Mouse (Mus musculus): ENCODE measurements around the gene Eif4e2. TPM values are rescaled to one million over a fixed set of nuclear protein-coding genes. Genes with fewer than 3 reads are reported as not detected.
A peak's percentile ranks its signal among the peaks of the same experiment; 100 is the strongest.

The Eif4e2 gene
- polyA plus RNA-seq, 1 experiment from 2014 or later, result 167 TPM

DNA sequence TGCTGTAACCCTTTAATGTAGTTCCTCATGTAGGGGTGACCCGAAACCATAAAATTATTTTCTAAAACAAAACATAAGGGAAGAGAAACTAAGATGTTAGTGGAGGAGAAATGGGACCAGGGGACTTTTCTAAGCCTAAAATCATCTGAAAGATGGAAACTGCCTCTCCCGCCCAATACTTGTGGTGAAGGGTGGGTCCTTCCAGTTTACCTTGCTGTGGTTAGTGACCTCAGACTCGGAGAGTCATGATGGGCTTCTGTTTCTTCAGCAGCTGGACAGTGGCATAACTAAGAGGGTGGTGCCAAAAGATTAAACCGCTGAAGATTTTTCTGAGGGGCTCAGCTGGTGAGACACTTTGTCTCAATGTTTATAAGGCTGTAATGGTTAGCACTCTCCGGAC lies 66.6 kb downstream of the Eif4e2 start:
- ATAC-seq (ENCODE audit: insufficient number of reproducible peaks, insufficient read depth, low FRiP score, low TSS enrichment, low read depth), result no peak

GRCm38 (mm10) chr1:87281599-87282412 lies 68.1 kb downstream of the Eif4e2 start:
- WGBS, result 20% methylated on average over 20 of the region's 20 CpGs
- no peak overlapping the region for H3K4me3 ChIP-seq
- H3K4me1 ChIP-seq, result peaks cover 3% of the 10 kb centered on the region; the same call in 1 of the 2 replicates
- H3K27ac ChIP-seq, result no peak overlapping the region
- ATAC-seq (ENCODE audit: insufficient number of reproducible peaks, insufficient read depth, low FRiP score, low TSS enrichment, low read depth), result no peak
- no peaks in the 10 kb centered on the region for H3K36me3 ChIP-seq
- H3K27me3 ChIP-seq, result no peaks in the 10 kb centered on the region
- H3K9me3 ChIP-seq, result no peaks in the 10 kb centered on the region
- 0 out of 2 replicates have a peak overlapping the region, but pooled peaks have one; percentile 32 for H3K9ac ChIP-seq
- H3K4me2 ChIP-seq, result peak overlapping the region; percentile 20; the same call in 1 of the 2 replicates

More for the DNA sequence above, 66.6 kb downstream of the Eif4e2 start:
- peaks cover 3% of the 10 kb centered on the region; the same call in 1 of the 2 replicates for H3K4me1 ChIP-seq
- H3K9ac ChIP-seq, result no peak overlapping the region
- H3K27me3 ChIP-seq, result no peaks in the 10 kb centered on the region
- WGBS, result 84% methylated on average over 5 of the region's 5 CpGs
- H3K9me3 ChIP-seq, result no peaks in the 10 kb centered on the region
- no peaks in the 10 kb centered on the region for H3K36me3 ChIP-seq
- no peak overlapping the region for H3K4me3 ChIP-seq
- no peak overlapping the region for H3K27ac ChIP-seq
- no peak overlapping the region for H3K4me2 ChIP-seq

GRCm38 (mm10) chr1:87282413-87282788 lies 68.7 kb downstream of the Eif4e2 start:
- no peaks in the 10 kb centered on the region for H3K36me3 ChIP-seq
- no peak overlapping the region for H3K4me3 ChIP-seq
- no peaks in the 10 kb centered on the region for H3K9me3 ChIP-seq
- H3K4me2 ChIP-seq, result no peak overlapping the region
- ATAC-seq (ENCODE audit: insufficient number of reproducible peaks, insufficient read depth, low FRiP score, low TSS enrichment, low read depth), result no peak
- H3K4me1 ChIP-seq, result peaks cover 3% of the 10 kb centered on the region; the same call in 1 of the 2 replicates
- H3K27ac ChIP-seq, result no peak overlapping the region
- H3K27me3 ChIP-seq, result no peaks in the 10 kb centered on the region
- 73% methylated on average over 6 of the region's 6 CpGs for WGBS
- H3K9ac ChIP-seq, result no peak overlapping the region

- Histone ChIP-seq H3K9ac (no peak overlapping the region), H3K4me1 (peaks cover 3% of the 10 kb centered on the region; the same call in 1 of the 2 replicates), H3K27me3 (no peaks in the 10 kb centered on the region), H3K9me3 (no peaks in the 10 kb centered on the region), H3K27ac (no peak overlapping the region), H3K36me3 (no peaks in the 10 kb centered on the region), H3K4me2 (no peak overlapping the region), H3K4me3 (no peak overlapping the region)
- 88% methylated on average over 10 of the region's 10 CpGs for WGBS
- no peak for ATAC-seq (ENCODE audit: insufficient number of reproducible peaks, insufficient read depth, low FRiP score, low TSS enrichment, low read depth)
Measured at GRCm38 (mm10) chr1:87283410-87283960, 69.8 kb downstream of the Eif4e2 start.

GRCm38 (mm10) chr1:87287105-87287504 lies 73.4 kb downstream of the Eif4e2 start:
- no peak overlapping the region for H3K4me2 ChIP-seq

More at GRCm38 (mm10) chr1:87287105-87287504, 73.4 kb downstream of the Eif4e2 start:
- ATAC-seq (ENCODE audit: insufficient number of reproducible peaks, insufficient read depth, low FRiP score, low TSS enrichment, low read depth), result no peak
- Histone ChIP-seq H3K9ac (no peak overlapping the region), H3K4me3 (no peak overlapping the region), H3K4me1 (no peaks in the 10 kb centered on the region), H3K27me3 (no peaks in the 10 kb centered on the region), H3K36me3 (no peaks in the 10 kb centered on the region), H3K9me3 (no peaks in the 10 kb centered on the region), H3K27ac (no peak overlapping the region)
- 45% methylated on average over 2 of the region's 2 CpGs for WGBS

Other genes starting within 250 kb of the Eif4e2 start
- gene Alppl2, start 124.0 kb upstream of the Eif4e2 start, polyA plus RNA-seq (2015; fragmentation: Nextera tagmentation; extraction: Ambion mirVana), result not detected in 2 replicates
- gene Alpi, start 112.3 kb upstream of the Eif4e2 start, polyA plus RNA-seq (2015; fragmentation: Nextera tagmentation; extraction: Ambion mirVana), result 0.47 TPM in 1 of 2 replicates, not detected in the other
- gene Akp3, start 88.9 kb upstream of the Eif4e2 start, polyA plus RNA-seq (2015; fragmentation: Nextera tagmentation; extraction: Ambion mirVana), result not detected in 2 replicates
- gene Ecel1, start 57.4 kb upstream of the Eif4e2 start, polyA plus RNA-seq (2015; fragmentation: Nextera tagmentation; extraction: Ambion mirVana), result 0.81 and 0.90 TPM in 2 replicates
- not detected in 2 replicates for gene Prss56, start 30.6 kb upstream of the Eif4e2 start, polyA plus RNA-seq (2015; fragmentation: Nextera tagmentation; extraction: Ambion mirVana)
- gene Chrnd, start 23.3 kb upstream of the Eif4e2 start, polyA plus RNA-seq (2015; fragmentation: Nextera tagmentation; extraction: Ambion mirVana), result 0.87 and 1.0 TPM in 2 replicates
- 2.9 and 3.0 TPM in 2 replicates for gene Chrng, start 9.3 kb upstream of the Eif4e2 start, polyA plus RNA-seq (2015; fragmentation: Nextera tagmentation; extraction: Ambion mirVana)
- 0.86 and 1.2 TPM in 2 replicates for gene Efhd1, start 50.4 kb downstream of the Eif4e2 start, polyA plus RNA-seq (2015; fragmentation: Nextera tagmentation; extraction: Ambion mirVana)
- gene Gigyf2, start 113.1 kb downstream of the Eif4e2 start, polyA plus RNA-seq (2015; fragmentation: Nextera tagmentation; extraction: Ambion mirVana), result 66.8 TPM in 2 replicates
- gene Kcnj13, start 180.8 kb downstream of the Eif4e2 start, polyA plus RNA-seq (2015; fragmentation: Nextera tagmentation; extraction: Ambion mirVana), result 1.4 and 2.4 TPM in 2 replicates